Comparison of ENCODE assay signal across 11 mouse cellular contexts in genomic region chr6:91707276-91707885, GRCm38 (mm10). TPM values are rescaled to one million over a fixed set of nuclear protein-coding genes. Genes with fewer than 3 reads are reported as not detected.
DNase-seq lines count a peak whose midpoint lies in the region; ATAC-seq lines count a peak whose summit lies in the region.
"Had no signal": no experiment of that assay in that cellular context is flagged by ENCODE, and none has a peak within 500 bp of the region (broad histone marks: within the 10 kb centered on the region; RNA-seq: fewer than 3 reads in every experiment).

No protein-coding gene starts in this region.

- no peaks in the 10 kb centered on the region for H3K27me3 ChIP-seq in midbrain, embryonic 13.5 days
- H3K27me3 ChIP-seq in midbrain, embryonic 10.5 days (ENCODE audit: low read depth, poor library complexity, severe bottlenecking) = no peaks in the 10 kb centered on the region
- H3K27me3 ChIP-seq in hindbrain, embryonic 16.5 days (replicated peaks; ENCODE audit: control insufficient read depth, insufficient read depth, low read length) = no peaks in the 10 kb centered on the region
- no peaks in the 10 kb centered on the region for H3K27me3 ChIP-seq in neural tube, embryonic 15.5 days (replicated peaks)
- H3K27me3 ChIP-seq: Patski had no signal

- no peak overlapping the region for H3K4me3 ChIP-seq in midbrain, embryonic 13.5 days (replicated peaks)
- H3K4me3 ChIP-seq in midbrain, embryonic 10.5 days = no peak overlapping the region
- no peak overlapping the region for H3K4me3 ChIP-seq in hindbrain, embryonic 16.5 days (ENCODE audit: low read length)
- H3K4me3 ChIP-seq in neural tube, embryonic 15.5 days (replicated peaks) = no peak overlapping the region
- H3K4me3 ChIP-seq: erythroblast, embryonic 14.5 days had no signal

- 80% methylated on average over 8 of the region's 8 CpGs for WGBS in midbrain, embryonic 13.5 days
- WGBS in midbrain, embryonic 10.5 days = 88% methylated on average over 8 of the region's 8 CpGs
- WGBS in hindbrain, embryonic 16.5 days = 68% methylated on average over 8 of the region's 8 CpGs
- 72% methylated on average over 8 of the region's 8 CpGs for WGBS in neural tube, embryonic 15.5 days

- no peak for DNase-seq in midbrain, embryonic 10.5 days (ENCODE audit: low spot score)
- peak; percentile 72 to 75 for DNase-seq in cerebellum, postnatal 14 days
- DNase-seq in urinary bladder, postnatal 36 days (ENCODE audit: low spot score in 2 of 2) = no peak
- DNase-seq in adrenal gland, adult 18-20 months (ENCODE audit: low spot score in 2 of 2) = no peak
- DNase-seq: lung, adult 2 months had no signal

- peak overlapping the region; percentile 87 for H3K27ac ChIP-seq in midbrain, embryonic 13.5 days
- no peak overlapping the region for H3K27ac ChIP-seq in midbrain, embryonic 10.5 days (replicated peaks)
- peak overlapping the region; percentile 79 for H3K27ac ChIP-seq in hindbrain, embryonic 16.5 days (ENCODE audit: low read depth, low read length)
- H3K27ac ChIP-seq in neural tube, embryonic 15.5 days (replicated peaks) = peak overlapping the region; percentile 78

- H3K36me3 ChIP-seq in midbrain, embryonic 13.5 days = peaks cover 50% of the 10 kb centered on the region
- H3K36me3 ChIP-seq in midbrain, embryonic 10.5 days = peaks cover 72% of the 10 kb centered on the region
- peaks cover 8% of the 10 kb centered on the region for H3K36me3 ChIP-seq in hindbrain, embryonic 16.5 days (ENCODE audit: control insufficient read depth, insufficient read depth, low read length)
- H3K36me3 ChIP-seq in neural tube, embryonic 15.5 days = peaks cover 33% of the 10 kb centered on the region

- H3K4me1 ChIP-seq in midbrain, embryonic 13.5 days (replicated peaks) = peaks cover 46% of the 10 kb centered on the region
- peaks cover 28% of the 10 kb centered on the region for H3K4me1 ChIP-seq in midbrain, embryonic 10.5 days
- H3K4me1 ChIP-seq in hindbrain, embryonic 16.5 days (ENCODE audit: control insufficient read depth, insufficient read depth, low read depth, low read length) = peaks cover 26% of the 10 kb centered on the region
- H3K4me1 ChIP-seq in neural tube, embryonic 15.5 days = peaks cover 25% of the 10 kb centered on the region

- ATAC-seq in midbrain, embryonic 13.5 days = no peak
- peak; percentile 32 for ATAC-seq in hindbrain, embryonic 16.5 days
- no peak for ATAC-seq in neural tube, embryonic 15.5 days (ENCODE audit: low FRiP score)
- no peak for ATAC-seq in erythroid progenitor cell, adult 5-6 weeks (replicated peaks; ENCODE audit: low FRiP score, poor library complexity, severe bottlenecking)
- ATAC-seq: Patski had no signal

- no peaks in the 10 kb centered on the region for H3K9me3 ChIP-seq in midbrain, embryonic 13.5 days
- peaks cover 5% of the 10 kb centered on the region; the same call in 1 of the 2 replicates for H3K9me3 ChIP-seq in midbrain, embryonic 10.5 days (replicated peaks)
- no peaks in the 10 kb centered on the region for H3K9me3 ChIP-seq in hindbrain, embryonic 16.5 days (ENCODE audit: control insufficient read depth, low read length)
- H3K9me3 ChIP-seq in neural tube, embryonic 15.5 days (replicated peaks) = no peaks in the 10 kb centered on the region

- H3K4me2 ChIP-seq in midbrain, embryonic 13.5 days (replicated peaks) = no peak overlapping the region
- no peak overlapping the region for H3K4me2 ChIP-seq in hindbrain, embryonic 16.5 days (ENCODE audit: low read length)
- H3K4me2 ChIP-seq in neural tube, embryonic 15.5 days = no peak overlapping the region

- no peak overlapping the region for H3K9ac ChIP-seq in midbrain, embryonic 13.5 days (replicated peaks)
- H3K9ac ChIP-seq in hindbrain, embryonic 16.5 days (ENCODE audit: low read depth, low read length) = peak overlapping the region; percentile 27; the same call in 1 of the 2 replicates
- H3K9ac ChIP-seq in neural tube, embryonic 15.5 days (replicated peaks) = no peak overlapping the region

RNA-seq across cellular contexts. Expression of gene Slc6a6, which starts 23.5 kb away (rescaled TPM):
- 84.4 and 89.8 TPM in 2 replicates for polyA plus RNA-seq in midbrain, embryonic 13.5 days (2015; fragmentation: Nextera tagmentation; extraction: Ambion mirVana)
- polyA plus RNA-seq in midbrain, embryonic 10.5 days (2016; fragmentation: Nextera tagmentation; extraction: Ambion mirVana) = 49.5 and 63.7 TPM in 2 replicates
- polyA plus RNA-seq in hindbrain, embryonic 16.5 days (2015; fragmentation: Nextera tagmentation; extraction: Ambion mirVana) = 108 TPM in 2 replicates
- polyA plus RNA-seq in neural tube, embryonic 15.5 days (2015; fragmentation: Nextera tagmentation; extraction: Ambion mirVana) = 89.5 and 102 TPM in 2 replicates
- 25.6 and 25.9 TPM in 2 replicates for total RNA-seq in erythroid progenitor cell, adult 5-6 weeks (2015; ENCODE audit: low replicate concordance)
- total RNA-seq in erythroid progenitor cell, adult 5-6 weeks (2017; ENCODE audit: low replicate concordance) = 9.8 and 10.9 TPM in 2 replicates
- 100 to 1,000 TPM; 209 to 474 TPM for total RNA-seq in adrenal gland, adult 18-20 months (2021)

Comparison
In these comparisons a context has a peak if more than half of its experiments do, and no peak if none do; other contexts are left out.
1. DNase-seq: peak in cerebellum, postnatal 14 days (2 of 2); none in midbrain, embryonic 10.5 days (single experiment), urinary bladder, postnatal 36 days (0 of 2) and adrenal gland, adult 18-20 months (0 of 2).